Mouse (Mus musculus): ENCODE measurements around the gene Gm8281.
"Not testable (repeated sequence)": the region's sequence is repeated elsewhere in the genome, so short reads cannot be mapped to it uniquely, and the experiment has no call there.

Gm8281 gene

GRCm38 (mm10) chr14:5070611-5071490 is at the start of gene Gm8281:
TSS of gene Gm8281 (plus strand) at chr14:5071040.
- not testable (repeated sequence) for DNase-seq

GRCm38 (mm10) chr14:5050329-5050728 is 20.5 kb upstream of the Gm8281 start, which contains the start of gene 4930555G01Rik:
TSS of gene 4930555G01Rik (plus strand) at chr14:5050629.
- not testable (repeated sequence) for DNase-seq

GRCm38 (mm10) chr14:5131219-5131618 is 60.4 kb downstream of the Gm8281 start, which contains the start of gene Gm8279:
TSS of gene Gm8279 (plus strand) at chr14:5131519.
- not testable (repeated sequence) for DNase-seq
